Mouse (Mus musculus) thymus, adult 2 months (tissue): ENCODE measurements around the gene Parn.

Experiments used
- CTCF ChIP-seq: fragments of 200-500 bp; IDR thresholded peaks from 2 replicates; pipeline ENCODE4 v1.5.1; 2012; ENCODE audit warnings: mild to moderate bottlenecking, control low read depth, low read length, moderate library complexity, borderline replicate concordance; ENCODE audit not compliant: control insufficient read depth, poor library complexity, insufficient read depth; ENCODE audit errors: extremely low read depth
- POLR2A ChIP-seq: fragments of 200-500 bp; IDR thresholded peaks from 2 replicates; pipeline ENCODE4 v1.6.1; 2012; ENCODE audit warnings: mild to moderate bottlenecking, low read length, control low read depth, moderate library complexity; ENCODE audit not compliant: control insufficient read depth, poor library complexity, insufficient read depth; ENCODE audit errors: extremely low read depth

DNA sequence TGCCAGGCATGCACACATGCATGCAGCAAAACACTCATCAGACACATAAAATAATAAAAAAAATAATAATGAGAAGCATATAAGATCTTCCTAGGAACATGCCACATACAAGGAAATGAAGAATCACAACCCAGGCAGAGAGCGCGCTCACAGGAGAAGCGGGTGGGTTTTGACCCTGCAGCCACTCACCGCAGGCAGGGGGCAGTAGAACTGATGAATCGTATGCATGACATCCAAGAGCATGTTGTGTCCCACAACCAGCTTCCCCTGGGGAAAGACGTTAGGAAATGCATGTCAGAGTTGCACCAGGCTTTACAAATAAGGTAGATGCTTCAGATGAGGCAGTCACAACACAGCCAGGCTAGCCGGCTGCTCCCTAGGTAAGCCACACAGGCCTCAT is 27.9 kb downstream of the Parn start:
- no peak for TF ChIP-seq CTCF
- no peak for TF ChIP-seq POLR2A
